Mouse (Mus musculus) c-Kit-negative CD71-positive TER-119-positive erythroid progenitor cells, embryonic 14.5 days (primary cell): Measurements from ENCODE around the gene Sun2.

Experiments
- DNase-seq: peaks from one replicate; pipeline ENCODE4 v3.0.0-alpha.2; 2013; ENCODE audit warnings: low read depth, low spot score

The Sun2 gene

GRCm38 (mm10) chr15:79755977-79756625 is 13.8 kb upstream of the Sun2 start:
- DNase-seq = no peak

GRCm38 (mm10) chr15:79755176-79755575 is 12.8 kb upstream of the Sun2 start:
- no peak for DNase-seq

GRCm38 (mm10) chr15:79753873-79754272 is 11.5 kb upstream of the Sun2 start:
- no peak for DNase-seq

GRCm38 (mm10) chr15:79753420-79753752 is 11.1 kb upstream of the Sun2 start:
- DNase-seq = no peak

- DNase-seq = no peak
Observed at GRCm38 (mm10) chr15:79752742-79753419, 10.5 kb upstream of the Sun2 start.

- DNase-seq = no peak
Observed at GRCm38 (mm10) chr15:79751772-79752171, 9.4 kb upstream of the Sun2 start.

GRCm38 (mm10) chr15:79750266-79750665 is 7.9 kb upstream of the Sun2 start:
- DNase-seq = no peak

- DNase-seq = no peak
Observed at GRCm38 (mm10) chr15:79749162-79749561, 6.8 kb upstream of the Sun2 start.

GRCm38 (mm10) chr15:79747998-79748397 is 5.7 kb upstream of the Sun2 start:
- DNase-seq = no peak

GRCm38 (mm10) chr15:79745883-79746282 is 3.5 kb upstream of the Sun2 start:
- DNase-seq = no peak

GRCm38 (mm10) chr15:79745312-79745711 is 3.0 kb upstream of the Sun2 start:
- no peak for DNase-seq

GRCm38 (mm10) chr15:79744742-79745141 is 2.4 kb upstream of the Sun2 start:
- DNase-seq = no peak

- no peak for DNase-seq
Observed at GRCm38 (mm10) chr15:79744001-79744400, 1.7 kb upstream of the Sun2 start.

GRCm38 (mm10) chr15:79742706-79743023 is 329 bp upstream of the Sun2 start:
- no peak for DNase-seq

- no peak for DNase-seq
Observed at GRCm38 (mm10) chr15:79741173-79741858, 1.0 kb downstream of the Sun2 start.

GRCm38 (mm10) chr15:79740739-79741138 is 1.6 kb downstream of the Sun2 start:
- DNase-seq = no peak

- DNase-seq = no peak
Observed at GRCm38 (mm10) chr15:79734311-79734710, 8.0 kb downstream of the Sun2 start.

- DNase-seq = no peak
Observed at GRCm38 (mm10) chr15:79733640-79734039, 8.7 kb downstream of the Sun2 start.

- no peak for DNase-seq
Observed at GRCm38 (mm10) chr15:79733192-79733591, 9.1 kb downstream of the Sun2 start.

GRCm38 (mm10) chr15:79731554-79731953 is 10.8 kb downstream of the Sun2 start:
- DNase-seq = no peak

GRCm38 (mm10) chr15:79728731-79729388 is 13.5 kb downstream of the Sun2 start:
- DNase-seq = no peak

GRCm38 (mm10) chr15:79728311-79728710 is 14.0 kb downstream of the Sun2 start:
- no peak for DNase-seq

- DNase-seq = no peak
Observed at GRCm38 (mm10) chr15:79727840-79728239, 14.5 kb downstream of the Sun2 start.
